Mouse (Mus musculus): Measurements from ENCODE around the gene Olfr661.

Gene Olfr661

GRCm38 (mm10) chr7:104686201-104686600 lies at the start of gene Olfr661:
Olfr661 (plus strand) TSS chr7:104686501.
- DNase-seq (ENCODE audit: low spot score), result no peak

- peak; percentile 1 for DNase-seq (ENCODE audit: low spot score)
These were observed 39.3 kb upstream of the Olfr661 start, which contains the start of gene Olfr658 for GRCm38 (mm10) chr7:104646841-104647482. Olfr658 (minus strand) TSS chr7:104647305.

GRCm38 (mm10) chr7:104666453-104666852 lies 19.8 kb upstream of the Olfr661 start, which contains the start of gene Olfr659:
Olfr659 (plus strand) TSS chr7:104666753.
- no peak for DNase-seq (ENCODE audit: low spot score)

All from lung, postnatal 25 days (tissue).